Mouse (Mus musculus): ENCODE results near the gene Zfp961. TPM values are rescaled to one million over a fixed set of nuclear protein-coding genes. Genes with fewer than 3 reads are reported as not detected.
"Not testable (repeated sequence)": the region's sequence is repeated elsewhere in the genome, so short reads cannot be mapped to it uniquely, and the experiment has no call there.

Zfp961 gene
- polyA plus RNA-seq, 1 experiment from 2014 or later, result 18.3 TPM

GRCm38 (mm10) chr8:71940293-71941208 lies 10.3 kb upstream of the Zfp961 start:
- H3K27ac ChIP-seq, result no peak overlapping the region
- H3K9me3 ChIP-seq, result peaks cover 2% of the 10 kb centered on the region; the same call in 1 of the 2 replicates
- no peak for DNase-seq (ENCODE audit: low spot score)
- WGBS, result 86% methylated on average over 2 of the region's 2 CpGs
- peaks cover 2% of the 10 kb centered on the region; the same call in 1 of the 2 replicates for H3K36me3 ChIP-seq
- H3K4me3 ChIP-seq, result no peak overlapping the region
- no peaks in the 10 kb centered on the region for H3K27me3 ChIP-seq (ENCODE audit: insufficient read depth, poor library complexity, severe bottlenecking)
- H3K4me1 ChIP-seq (replicated peaks), result no peaks in the 10 kb centered on the region

DNA sequence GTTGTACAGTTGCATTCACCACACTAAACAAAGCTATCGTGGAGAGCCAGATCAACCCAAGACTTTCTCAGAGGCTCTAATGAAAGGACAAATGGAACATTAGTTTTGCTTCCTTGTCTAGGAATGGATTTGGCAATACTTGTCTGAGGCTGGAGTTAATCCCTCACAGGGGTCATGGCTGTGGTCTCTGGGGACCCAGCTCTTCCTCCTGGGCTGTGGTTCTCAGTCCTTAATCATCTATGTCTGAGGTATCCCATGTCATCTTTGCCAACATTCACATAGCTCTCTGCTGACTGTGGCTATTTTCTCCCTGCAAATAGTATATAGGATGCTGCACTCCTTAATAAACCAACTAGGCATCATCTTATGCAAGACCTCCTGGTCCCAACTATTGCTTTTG lies 9.1 kb upstream of the Zfp961 start:
- Histone ChIP-seq H3K4me1 (replicated peaks) (no peaks in the 10 kb centered on the region), H3K4me3 (no peak overlapping the region), H3K9me3 (no peaks in the 10 kb centered on the region), H3K27me3 (ENCODE audit: insufficient read depth, poor library complexity, severe bottlenecking) (no peaks in the 10 kb centered on the region), H3K36me3 (no peaks in the 10 kb centered on the region), H3K27ac (no peak overlapping the region)
- WGBS, result 87% methylated on average over 1 of the region's 1 CpGs
- DNase-seq (ENCODE audit: low spot score), result no peak

- Histone ChIP-seq H3K27me3 (ENCODE audit: insufficient read depth, poor library complexity, severe bottlenecking) (no peaks in the 10 kb centered on the region), H3K36me3 (peaks cover 13% of the 10 kb centered on the region), H3K4me1 (replicated peaks) (peaks cover 18% of the 10 kb centered on the region), H3K4me3 (no peak overlapping the region), H3K27ac (no peak overlapping the region), H3K9me3 (peaks cover 4% of the 10 kb centered on the region)
- WGBS, result 92% methylated on average over 5 of the region's 5 CpGs
- DNase-seq (ENCODE audit: low spot score), result no peak
These were observed 2.2 kb upstream of the Zfp961 start for GRCm38 (mm10) chr8:71948624-71949023.

- WGBS, result 46% methylated on average over 14 of the region's 14 CpGs
- H3K4me1 ChIP-seq (replicated peaks), result peaks cover 18% of the 10 kb centered on the region
- peaks cover 32% of the 10 kb centered on the region for H3K9me3 ChIP-seq
- DNase-seq (ENCODE audit: low spot score), result peak; percentile 13
- H3K27me3 ChIP-seq (ENCODE audit: insufficient read depth, poor library complexity, severe bottlenecking), result no peaks in the 10 kb centered on the region
- H3K4me3 ChIP-seq, result peak overlapping the region; percentile 66
- peak overlapping the region; percentile 88 for H3K27ac ChIP-seq
- peaks cover 38% of the 10 kb centered on the region for H3K36me3 ChIP-seq
These were observed 761 bp downstream of the Zfp961 start for GRCm38 (mm10) chr8:71951436-71952161.

GRCm38 (mm10) chr8:71952489-71952888 lies 1.7 kb downstream of the Zfp961 start:
- peak overlapping the region; percentile 66; the same call in 1 of the 2 replicates for H3K4me3 ChIP-seq
- H3K9me3 ChIP-seq, result peaks cover 35% of the 10 kb centered on the region
- H3K27ac ChIP-seq, result no peak overlapping the region
- 96% methylated on average over 1 of the region's 1 CpGs for WGBS
- H3K4me1 ChIP-seq (replicated peaks), result peaks cover 18% of the 10 kb centered on the region
- H3K27me3 ChIP-seq (ENCODE audit: insufficient read depth, poor library complexity, severe bottlenecking), result no peaks in the 10 kb centered on the region
- no peak for DNase-seq (ENCODE audit: low spot score)
- H3K36me3 ChIP-seq, result peaks cover 38% of the 10 kb centered on the region

DNA sequence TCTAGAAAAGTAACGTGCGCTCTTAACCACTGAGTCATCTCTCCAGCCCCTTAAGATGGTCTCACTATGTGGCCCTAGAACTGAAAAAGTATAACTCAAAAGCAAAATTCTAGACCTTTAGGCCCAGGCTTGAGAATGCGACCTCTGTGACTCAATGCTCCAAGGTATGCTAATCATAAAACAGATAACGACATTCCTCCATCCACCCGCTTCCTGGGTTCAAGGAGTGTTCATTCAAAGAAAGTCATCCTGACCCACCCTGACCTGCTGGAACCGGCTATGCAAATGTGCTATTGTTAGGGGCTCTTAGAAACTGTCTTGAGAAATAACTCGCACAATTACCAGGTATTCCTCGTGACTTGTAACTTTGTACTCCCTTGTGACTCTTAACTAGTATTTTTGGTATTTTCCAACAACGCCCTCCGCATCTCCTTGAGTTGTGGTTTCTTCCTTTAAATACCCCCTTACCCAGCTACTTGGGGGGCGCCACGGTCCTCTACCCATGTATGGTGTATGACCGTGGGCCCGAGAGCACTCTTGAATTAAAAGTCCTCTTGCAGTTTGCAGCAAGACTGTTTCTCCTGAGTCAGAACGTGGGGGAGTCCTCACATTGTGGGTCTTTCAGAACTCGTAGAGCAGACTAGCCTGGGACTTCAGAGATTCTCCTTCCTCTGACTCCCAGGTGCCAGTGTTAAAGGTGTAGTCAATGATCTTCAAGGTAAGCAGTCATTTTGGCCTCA lies 2.3 kb downstream of the Zfp961 start:
- H3K4me3 ChIP-seq; DNase-seq (ENCODE audit: low spot score); H3K27me3 ChIP-seq (ENCODE audit: insufficient read depth, poor library complexity, severe bottlenecking); H3K27ac ChIP-seq: not testable (repeated sequence)
- peaks cover 39% of the 10 kb centered on the region for H3K9me3 ChIP-seq
- H3K4me1 ChIP-seq (replicated peaks), result peaks cover 18% of the 10 kb centered on the region
- WGBS, result 96% methylated on average over 16 of the region's 16 CpGs
- peaks cover 41% of the 10 kb centered on the region for H3K36me3 ChIP-seq

DNA sequence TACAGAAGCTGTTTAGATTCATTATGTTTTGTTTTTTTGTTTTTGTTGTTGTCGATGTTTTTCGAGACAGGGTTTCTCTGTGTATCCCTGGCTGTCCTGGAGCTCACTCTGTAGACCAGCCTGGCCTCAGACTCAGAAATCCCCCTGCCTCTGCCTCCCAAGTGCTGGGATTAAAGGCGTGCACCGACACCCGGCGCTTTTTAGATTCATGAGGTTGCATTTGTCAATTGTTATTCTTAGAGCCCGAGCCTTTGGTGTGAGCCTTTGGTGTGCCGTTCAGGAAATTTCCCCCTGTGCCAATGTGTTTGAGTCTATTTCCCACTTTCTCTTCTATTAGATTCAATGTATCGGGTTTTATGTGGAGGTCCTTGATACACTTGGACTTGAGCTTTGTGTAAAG lies 3.8 kb downstream of the Zfp961 start:
- WGBS, result 98% methylated on average over 9 of the region's 9 CpGs
- peaks cover 41% of the 10 kb centered on the region for H3K9me3 ChIP-seq
- H3K4me3 ChIP-seq, result no peak overlapping the region
- H3K27me3 ChIP-seq (ENCODE audit: insufficient read depth, poor library complexity, severe bottlenecking), result no peaks in the 10 kb centered on the region
- H3K36me3 ChIP-seq, result peaks cover 49% of the 10 kb centered on the region
- DNase-seq (ENCODE audit: low spot score), result no peak
- H3K4me1 ChIP-seq (replicated peaks), result peaks cover 18% of the 10 kb centered on the region
- no peak overlapping the region for H3K27ac ChIP-seq

GRCm38 (mm10) chr8:71960483-71960882 lies 9.6 kb downstream of the Zfp961 start:
- Histone ChIP-seq H3K9me3 (peaks cover 28% of the 10 kb centered on the region), H3K36me3 (peaks cover 63% of the 10 kb centered on the region), H3K27me3 (ENCODE audit: insufficient read depth, poor library complexity, severe bottlenecking) (no peaks in the 10 kb centered on the region), H3K4me1 (replicated peaks) (no peaks in the 10 kb centered on the region), H3K27ac (no peak overlapping the region), H3K4me3 (no peak overlapping the region)
- DNase-seq (ENCODE audit: low spot score), result no peak

DNA sequence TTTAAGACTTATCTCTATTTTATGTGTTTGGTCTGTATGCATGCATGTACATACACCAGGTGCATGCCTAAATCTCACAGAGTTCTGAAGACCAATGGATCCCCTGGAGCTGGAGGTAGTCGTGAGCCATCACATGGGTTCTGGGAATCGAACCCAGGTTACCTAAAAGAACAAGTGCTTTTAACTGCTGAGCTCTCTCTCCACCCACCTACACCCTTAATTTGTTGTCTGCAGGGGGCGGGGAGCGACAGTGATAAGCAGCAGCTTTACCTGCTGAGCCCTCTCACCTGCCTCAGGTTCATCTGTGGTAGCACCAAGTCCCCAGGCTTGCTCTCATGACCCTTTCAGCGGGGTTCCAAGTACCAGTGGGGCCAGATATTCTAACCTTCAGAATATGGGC lies 11.0 kb downstream of the Zfp961 start:
- Histone ChIP-seq H3K9me3 (peaks cover 27% of the 10 kb centered on the region), H3K4me1 (replicated peaks) (no peaks in the 10 kb centered on the region), H3K27ac (no peak overlapping the region), H3K27me3 (ENCODE audit: insufficient read depth, poor library complexity, severe bottlenecking) (no peaks in the 10 kb centered on the region), H3K36me3 (peaks cover 70% of the 10 kb centered on the region), H3K4me3 (no peak overlapping the region)
- DNase-seq (ENCODE audit: low spot score), result no peak
- 92% methylated on average over 5 of the region's 5 CpGs for WGBS

DNA sequence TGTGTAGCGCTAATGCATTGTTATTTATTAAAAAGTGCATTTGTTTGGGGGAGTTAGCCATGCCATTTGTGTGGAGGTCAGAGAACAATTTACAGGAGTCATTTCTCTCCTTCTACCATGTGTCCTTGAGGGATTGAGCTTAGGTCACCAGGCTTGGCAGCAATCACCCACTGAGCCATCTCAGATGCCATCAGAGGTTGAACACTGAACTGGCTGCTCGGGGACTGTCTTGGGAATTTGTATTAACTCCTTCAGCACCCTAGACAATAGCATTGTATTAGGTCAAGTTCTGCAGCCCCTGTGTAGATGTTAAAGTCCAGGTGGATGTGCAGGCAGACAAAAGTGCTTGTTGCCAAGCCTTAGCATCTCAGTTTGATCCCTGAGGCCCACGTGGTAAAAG lies 13.2 kb downstream of the Zfp961 start:
- Histone ChIP-seq H3K9me3 (peaks cover 29% of the 10 kb centered on the region), H3K27me3 (ENCODE audit: insufficient read depth, poor library complexity, severe bottlenecking) (no peaks in the 10 kb centered on the region), H3K27ac (no peak overlapping the region), H3K36me3 (peaks cover 84% of the 10 kb centered on the region), H3K4me1 (replicated peaks) (no peaks in the 10 kb centered on the region), H3K4me3 (no peak overlapping the region)
- WGBS, result 91% methylated on average over 3 of the region's 3 CpGs
- no peak for DNase-seq (ENCODE audit: low spot score)

GRCm38 (mm10) chr8:71965166-71965565 lies 14.3 kb downstream of the Zfp961 start:
- H3K27me3 ChIP-seq (ENCODE audit: insufficient read depth, poor library complexity, severe bottlenecking), result no peaks in the 10 kb centered on the region
- peaks cover 29% of the 10 kb centered on the region for H3K9me3 ChIP-seq
- no peaks in the 10 kb centered on the region for H3K4me1 ChIP-seq (replicated peaks)
- no peak overlapping the region for H3K4me3 ChIP-seq
- 93% methylated on average over 2 of the region's 2 CpGs for WGBS
- no peak for DNase-seq (ENCODE audit: low spot score)
- H3K36me3 ChIP-seq, result peaks cover 89% of the 10 kb centered on the region
- H3K27ac ChIP-seq, result no peak overlapping the region

DNA sequence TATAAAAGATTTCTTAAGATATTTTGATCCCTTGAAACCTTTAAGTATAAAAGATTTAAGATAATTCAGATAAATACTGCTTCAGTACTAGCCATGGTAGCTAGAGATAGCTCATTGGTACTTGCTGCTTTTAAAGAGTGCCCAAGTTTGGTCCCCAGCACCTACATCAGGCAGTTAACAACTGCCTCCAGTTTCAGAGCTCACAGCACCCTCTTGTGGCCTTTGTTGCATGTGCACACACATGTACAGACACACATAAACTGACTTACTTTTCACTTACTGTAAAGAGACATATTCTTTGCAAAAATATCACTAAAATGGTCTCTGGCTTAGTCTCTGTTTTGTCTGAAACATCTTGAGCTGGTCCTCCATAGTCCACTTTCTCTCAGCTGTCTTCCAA lies 15.6 kb downstream of the Zfp961 start:
- no peaks in the 10 kb centered on the region for H3K27me3 ChIP-seq (ENCODE audit: insufficient read depth, poor library complexity, severe bottlenecking)
- H3K27ac ChIP-seq, result no peak overlapping the region
- no peaks in the 10 kb centered on the region for H3K4me1 ChIP-seq (replicated peaks)
- DNase-seq (ENCODE audit: low spot score), result no peak
- peaks cover 29% of the 10 kb centered on the region for H3K9me3 ChIP-seq
- H3K4me3 ChIP-seq, result no peak overlapping the region
- H3K36me3 ChIP-seq, result peaks cover 86% of the 10 kb centered on the region
